Mouse (Mus musculus) granulocyte monocyte progenitor cell, adult 5-6 weeks (primary cell): ENCODE data around the gene 9830107B12Rik. TPM values are rescaled to one million over a fixed set of nuclear protein-coding genes. Genes with fewer than 3 reads are reported as not detected.

Experiments used
- ATAC-seq: replicated peaks from 2 replicates; pipeline ENCODE4 v1.8.0; 2016; ENCODE audit warnings: mild to moderate bottlenecking, moderate TSS enrichment, inconsistent platforms; ENCODE audit not compliant: poor library complexity, severe bottlenecking
- total RNA-seq, 2 experiments: library from RNA; stranded (forward) in 1 of 2; stranded (reverse) in 1 of 2; fragments of 200-712, 200-1000 nt in 1 of 2; fragments of >200 nt in 1 of 2; fragmentation: Nextera tagmentation in 1 of 2; gene quantifications; 2 replicates each; pipeline ENCODE4 v1.2.3; 2014 to 2017

9830107B12Rik gene
- total RNA-seq (2014; fragmentation: Nextera tagmentation) (0.75 TPM in 1 of 2 replicates, not detected in the other), total RNA-seq (2017) (0.88 and 1.3 TPM in 2 replicates)

DNA sequence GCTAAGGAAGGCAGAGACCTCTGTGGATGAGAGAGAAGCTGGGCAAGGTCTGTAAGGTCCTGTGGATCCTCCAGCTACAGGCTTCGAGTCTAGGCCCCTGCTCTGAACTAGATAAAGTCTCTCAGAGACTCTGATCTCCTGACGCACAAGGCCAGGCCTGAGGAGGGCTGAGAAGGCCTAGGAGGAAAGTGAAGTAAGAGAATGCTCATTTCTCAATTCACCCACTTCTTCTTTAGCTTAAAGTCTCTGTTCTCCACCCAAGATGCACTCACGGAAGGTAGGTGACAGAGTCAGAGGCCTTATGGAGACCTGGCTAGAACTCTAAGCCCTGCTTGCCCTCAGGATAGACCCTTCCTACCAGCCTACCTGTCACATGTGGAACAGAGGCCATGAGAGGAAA is at the start of gene 9830107B12Rik:
9830107B12Rik (minus strand) TSS at position 149 of the 400 bp plus-strand sequence.
- peak; percentile 74 for ATAC-seq

DNA sequence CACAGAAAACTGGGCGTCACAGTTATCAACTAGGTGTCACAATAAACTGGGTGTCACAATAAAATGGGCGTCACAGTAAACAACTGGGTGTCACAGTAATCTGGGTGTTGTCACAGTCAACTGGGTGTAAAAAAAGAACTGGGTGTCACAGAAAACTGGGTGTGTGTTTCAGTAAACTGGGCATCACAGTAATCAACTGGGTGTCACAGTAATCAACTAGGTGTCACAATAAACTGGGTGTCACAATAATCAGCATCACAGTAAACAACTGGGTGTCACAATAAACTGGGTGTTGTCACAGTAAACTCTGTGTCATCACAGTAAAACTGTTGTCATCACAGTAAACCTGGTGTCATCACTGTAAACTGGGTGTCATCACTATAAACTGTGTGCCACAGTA is 46.3 kb upstream of the 9830107B12Rik start:
- peak; percentile 68 for ATAC-seq

DNA sequence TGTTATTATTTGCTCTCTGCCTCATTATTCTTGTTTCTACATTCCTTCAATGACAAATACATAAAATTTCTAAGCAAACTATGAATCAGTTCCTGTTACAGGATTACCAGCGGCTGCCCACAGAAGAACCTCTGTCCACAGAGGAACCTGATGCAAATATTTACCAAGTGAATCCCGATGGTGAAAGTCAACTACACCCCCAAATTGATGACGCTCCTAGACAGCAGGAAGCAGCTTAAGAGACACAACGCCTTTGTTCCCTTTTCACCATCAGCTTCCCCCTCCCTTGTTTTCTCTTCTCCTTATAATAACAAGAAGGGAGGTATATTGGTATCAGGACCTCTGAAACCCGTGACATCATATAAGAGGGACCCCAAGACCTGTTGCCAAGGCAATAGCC is 39.2 kb upstream of the 9830107B12Rik start:
- peak; percentile 97 for ATAC-seq

DNA sequence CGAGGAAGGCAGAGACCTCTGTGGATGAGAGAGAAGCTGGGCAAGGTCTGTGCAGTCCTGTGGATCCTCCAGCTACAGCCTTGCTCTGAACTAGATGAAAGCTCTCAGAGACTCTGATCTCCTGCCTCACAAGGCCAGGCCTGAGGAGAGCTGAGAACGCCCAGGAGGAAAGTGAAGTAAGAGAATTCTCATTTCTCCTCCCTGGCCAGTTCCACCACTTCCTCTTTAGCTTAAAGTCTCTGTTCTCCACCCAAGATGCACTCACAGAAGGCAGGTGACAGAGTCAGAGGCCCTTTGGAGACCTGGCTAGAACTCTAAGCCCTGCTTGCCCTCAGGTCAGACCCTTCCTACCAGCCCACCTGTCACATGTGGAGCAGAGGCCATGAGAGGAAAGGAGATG is 21.0 kb upstream of the 9830107B12Rik start, which contains the start of gene A530064D06Rik:
A530064D06Rik (minus strand) TSS at position 173 of the 400 bp plus-strand sequence.
- peak; percentile 91 for ATAC-seq

DNA sequence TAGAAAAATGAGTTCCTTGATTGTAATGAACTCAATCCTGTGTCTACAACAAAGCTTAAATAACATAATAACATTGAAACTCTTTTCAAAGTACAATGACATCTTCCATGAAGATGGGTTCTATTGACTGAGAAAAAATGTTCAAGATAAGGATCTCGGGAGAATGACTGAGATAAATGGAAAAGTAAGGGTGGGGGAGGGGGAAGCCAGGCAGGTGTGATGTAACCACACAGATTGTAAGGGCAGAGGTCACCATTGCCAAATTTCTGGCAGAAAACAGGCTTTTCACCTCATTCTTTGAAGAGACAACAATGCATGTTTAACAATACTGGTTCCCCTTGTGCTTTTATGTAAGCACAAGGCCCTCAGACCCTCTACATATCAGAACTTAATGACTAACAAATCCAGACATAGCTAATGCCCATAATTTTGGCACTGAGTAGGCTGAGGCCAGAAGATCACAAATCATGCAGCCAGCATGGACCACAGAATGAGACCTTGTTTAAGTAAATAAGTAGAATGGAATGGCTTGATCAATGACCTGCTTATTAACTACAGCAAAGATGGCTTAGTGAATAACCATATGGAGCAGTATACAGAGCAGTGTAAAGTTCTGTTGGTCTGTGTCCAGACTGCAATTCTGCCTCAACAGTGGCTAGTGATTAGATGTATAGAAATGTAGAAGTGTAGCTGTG is 11.5 kb upstream of the 9830107B12Rik start:
- ATAC-seq: no peak

DNA sequence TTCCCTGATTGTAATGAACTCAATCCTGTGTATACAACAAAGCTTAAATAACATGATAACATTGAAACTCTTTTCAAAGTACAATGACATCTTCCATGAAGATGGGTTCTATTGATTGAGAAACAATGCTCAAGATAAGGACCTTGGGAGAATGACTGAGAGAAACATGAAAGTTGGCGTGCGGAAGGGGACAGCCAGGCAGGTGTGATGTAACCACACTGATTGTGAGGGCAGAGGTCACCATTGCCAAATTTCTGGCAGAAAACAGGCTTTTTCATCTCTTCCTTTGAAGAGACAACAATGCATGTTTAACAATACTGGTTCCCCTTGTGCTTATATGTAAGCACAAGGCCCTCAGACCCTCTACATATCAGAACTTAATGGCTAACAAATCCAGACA is 13.3 kb downstream of the 9830107B12Rik start:
- ATAC-seq: no peak

DNA sequence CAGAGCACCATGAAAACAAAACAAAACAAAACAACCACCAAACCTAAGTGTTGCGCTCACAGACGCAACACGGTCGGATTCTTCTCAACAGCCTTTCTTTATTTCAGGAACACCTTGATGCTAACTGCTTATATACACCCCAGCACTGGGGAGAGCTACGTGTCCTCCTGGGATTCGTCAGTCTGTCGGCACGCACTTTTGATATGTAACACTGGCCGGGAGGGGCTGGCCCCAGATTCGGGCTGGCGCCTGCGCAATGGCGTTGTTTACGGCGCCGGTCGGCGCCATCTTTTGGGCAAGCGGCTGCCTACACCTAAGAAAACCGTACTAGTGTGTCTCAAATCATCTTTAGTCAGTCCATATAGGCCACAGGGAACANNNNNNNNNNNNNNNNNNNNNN is 25.6 kb downstream of the 9830107B12Rik start:
- ATAC-seq: no peak

DNA sequence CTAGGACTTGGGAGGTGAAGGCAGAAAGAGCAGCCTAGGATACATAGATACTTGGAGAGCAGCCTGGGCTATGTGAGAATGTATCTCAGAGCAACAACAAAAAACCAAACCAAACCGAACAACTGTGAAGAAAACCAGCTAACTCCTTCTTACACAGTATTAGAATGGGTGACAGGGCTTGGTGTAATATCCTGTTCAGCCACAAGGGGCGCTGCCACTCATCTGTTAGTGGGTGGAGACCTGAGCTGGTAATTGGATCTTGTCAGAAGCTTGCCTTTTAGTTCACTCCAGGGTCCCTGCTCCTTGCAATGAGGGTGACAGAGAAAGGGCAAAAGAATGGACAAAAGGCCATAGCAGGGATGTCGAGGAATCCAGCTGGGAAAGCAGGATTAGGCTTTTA is 26.4 kb downstream of the 9830107B12Rik start:
- peak; percentile 76 for ATAC-seq

DNA sequence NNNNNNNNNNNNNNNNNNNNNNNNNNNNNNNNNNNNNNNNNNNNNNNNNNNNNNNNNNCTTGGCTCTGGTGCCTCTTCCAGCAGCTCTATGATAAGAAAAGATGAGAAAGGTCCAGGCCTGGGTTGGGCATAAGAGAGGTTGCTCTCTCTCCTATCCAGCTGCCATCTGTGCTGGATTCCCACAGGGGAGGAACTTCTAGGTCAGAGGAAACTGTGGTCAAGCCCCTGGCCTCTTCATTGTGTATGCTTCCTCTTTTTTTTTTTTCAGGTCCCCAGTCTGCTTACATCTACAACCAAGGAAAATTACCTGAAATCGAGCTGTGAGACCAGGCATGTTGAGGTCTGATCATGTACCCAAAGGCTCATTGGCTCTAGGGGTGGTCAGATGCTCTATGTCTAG is 27.5 kb downstream of the 9830107B12Rik start:
- ATAC-seq: peak; percentile 97

DNA sequence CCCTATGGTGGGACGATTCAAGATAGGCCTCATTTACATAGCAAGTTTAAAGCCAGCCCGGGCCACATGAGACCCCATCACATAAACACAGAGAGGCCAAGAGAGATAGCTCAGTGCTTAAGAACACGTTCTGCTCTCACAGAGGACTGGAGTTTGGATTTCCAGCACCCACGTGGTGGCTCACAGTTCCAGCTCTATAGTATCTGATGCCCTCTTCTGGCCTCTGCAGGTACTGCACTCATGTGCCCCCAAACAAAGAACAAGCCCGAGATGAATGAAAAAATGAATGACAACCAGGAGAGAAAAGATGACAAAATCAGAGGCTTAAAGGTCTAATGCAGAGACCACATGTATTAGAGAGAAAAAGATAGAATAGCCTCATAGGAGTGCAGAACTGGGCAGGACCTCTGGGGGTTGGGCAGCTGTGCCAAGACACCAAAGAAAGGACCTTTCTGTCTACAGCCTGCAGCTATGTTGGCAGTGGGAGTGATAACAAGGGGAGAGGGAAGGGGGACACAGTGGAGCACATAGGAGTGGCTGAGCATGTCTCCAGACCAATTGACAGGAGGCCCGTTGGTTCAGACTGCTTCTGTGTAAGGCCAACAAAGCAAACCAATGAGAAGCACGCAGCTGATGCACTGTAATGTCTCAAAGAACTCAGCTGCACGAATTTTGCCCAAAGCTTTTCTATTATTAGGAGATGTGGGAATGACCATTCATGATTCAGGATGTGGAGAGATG is 35.4 kb downstream of the 9830107B12Rik start:
- peak; percentile 76 for ATAC-seq

DNA sequence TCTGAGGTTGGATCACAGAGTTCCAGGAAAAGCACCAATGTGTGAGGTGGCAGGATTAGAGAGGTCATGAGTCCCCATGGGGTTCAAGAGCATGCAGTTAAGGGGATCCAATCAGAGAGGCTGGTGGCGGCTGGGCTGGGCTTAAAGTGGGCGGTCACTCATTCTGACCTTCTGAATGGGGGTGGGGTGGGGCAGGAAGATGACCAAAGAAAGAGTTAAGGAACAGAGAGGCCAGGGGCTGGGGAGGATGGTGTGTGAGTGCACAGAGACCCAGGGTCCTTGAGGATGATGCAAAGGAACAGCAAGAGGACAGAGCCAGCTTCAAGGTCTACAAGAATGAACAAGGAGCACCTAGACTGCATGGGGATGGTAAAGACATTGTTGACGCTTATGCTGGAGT is 37.5 kb downstream of the 9830107B12Rik start:
- no peak for ATAC-seq

DNA sequence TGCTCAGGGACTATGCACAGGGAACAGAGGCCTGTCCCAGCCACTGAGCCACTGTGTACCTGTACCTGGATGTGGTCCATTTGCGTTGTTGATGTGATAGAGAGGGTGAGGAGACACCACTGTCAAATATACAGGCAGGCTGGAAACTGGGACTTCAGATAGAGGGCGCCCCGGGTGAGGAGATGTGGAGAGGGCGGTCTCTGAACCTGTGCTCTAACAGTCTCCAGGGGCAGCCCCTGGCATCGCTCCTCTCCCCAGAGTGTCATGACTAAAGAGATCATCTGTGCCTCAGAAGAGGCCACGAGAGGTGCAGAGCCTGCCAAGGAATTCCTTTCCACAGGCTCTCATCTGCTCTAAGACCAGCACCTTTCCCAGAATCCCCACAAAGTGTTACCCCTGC is 38.2 kb downstream of the 9830107B12Rik start:
- 0 out of 2 replicates have a peak, but pooled peaks have one; percentile 7 for ATAC-seq

DNA sequence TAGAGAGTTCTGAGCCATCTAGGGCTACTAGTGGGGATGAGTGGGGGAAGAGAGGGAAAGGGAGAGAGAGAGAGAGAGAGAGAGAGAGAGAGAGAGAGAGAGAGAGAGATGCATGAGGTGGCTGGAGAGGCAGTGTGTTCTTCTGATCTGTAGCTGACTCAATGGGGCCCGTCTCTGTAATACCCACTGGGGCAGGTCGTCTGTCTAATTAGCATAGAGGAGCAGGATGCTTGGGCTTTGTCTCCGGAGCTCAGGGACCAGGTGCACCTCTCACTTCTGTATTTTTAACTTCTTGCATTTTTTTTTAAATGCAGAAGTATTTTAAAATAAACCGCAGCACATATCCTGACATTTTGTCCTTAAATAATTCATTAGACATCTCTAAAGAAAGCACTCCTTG is 38.7 kb downstream of the 9830107B12Rik start:
- ATAC-seq: peak; percentile 57

DNA sequence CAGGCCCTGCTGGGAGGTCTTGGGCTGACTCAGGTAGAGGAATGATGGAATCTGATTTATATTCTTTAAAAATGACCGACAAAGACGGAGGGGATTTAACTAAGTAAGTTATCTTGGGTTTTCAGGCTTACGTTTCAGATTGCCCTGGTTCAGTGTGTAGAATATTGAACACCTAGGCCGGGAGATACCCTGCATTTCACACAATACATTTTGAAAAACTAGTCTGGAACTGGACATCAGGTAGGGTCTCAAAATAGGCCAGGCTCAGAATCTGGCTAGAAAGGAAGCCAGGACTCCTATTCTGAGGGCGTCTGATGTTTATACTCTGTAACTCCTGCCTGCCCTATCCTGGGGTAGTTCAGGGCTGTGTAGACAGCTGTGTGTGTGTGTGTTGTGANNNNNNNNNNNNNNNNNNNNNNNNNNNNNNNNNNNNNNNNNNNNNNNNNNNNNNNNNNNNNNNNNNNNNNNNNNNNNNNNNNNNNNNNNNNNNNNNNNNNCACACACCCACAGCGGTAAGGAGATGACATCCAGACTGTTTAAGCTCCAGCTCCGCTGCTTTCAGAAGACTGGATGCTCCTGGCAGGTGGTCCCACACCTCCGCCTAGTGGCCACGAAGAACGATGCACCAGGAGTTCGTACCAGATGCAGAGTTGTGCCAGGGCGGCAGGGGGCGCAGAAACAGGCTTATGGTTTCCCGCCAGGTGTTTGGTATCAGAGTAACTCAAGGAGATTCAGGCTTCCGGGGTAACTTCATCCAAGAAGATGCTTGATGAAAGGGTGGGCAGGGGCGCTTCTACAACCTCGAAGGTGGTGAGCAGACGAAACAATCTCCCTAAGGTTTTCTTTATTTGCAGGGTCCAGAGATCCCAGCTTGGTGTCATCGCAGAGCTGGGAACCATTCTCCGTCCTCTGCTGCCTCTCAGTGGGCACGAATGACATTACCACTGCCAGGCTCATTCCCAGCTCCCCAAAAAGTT is 45.3 kb downstream of the 9830107B12Rik start:
- ATAC-seq: peak; percentile 84

DNA sequence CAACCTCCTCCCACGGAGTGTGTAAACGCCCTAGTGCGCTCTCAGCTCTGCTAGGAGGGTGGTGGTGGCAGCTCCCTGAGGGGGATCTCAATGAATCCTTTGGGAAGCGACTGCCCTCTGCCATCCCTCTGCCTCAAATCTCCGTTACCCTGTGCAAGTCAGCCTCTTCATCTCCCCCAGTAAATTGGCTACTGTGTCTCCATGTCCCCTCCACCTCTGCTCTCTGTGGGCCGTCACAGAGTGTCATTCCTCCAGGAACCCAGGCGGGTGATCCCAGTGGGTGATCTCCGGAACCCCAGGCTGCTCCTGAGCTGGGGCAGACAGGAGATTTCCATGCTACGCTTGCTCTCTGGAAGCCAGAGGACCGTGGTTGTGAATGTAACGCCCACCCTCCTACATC is 46.8 kb downstream of the 9830107B12Rik start:
- no peak for ATAC-seq

DNA sequence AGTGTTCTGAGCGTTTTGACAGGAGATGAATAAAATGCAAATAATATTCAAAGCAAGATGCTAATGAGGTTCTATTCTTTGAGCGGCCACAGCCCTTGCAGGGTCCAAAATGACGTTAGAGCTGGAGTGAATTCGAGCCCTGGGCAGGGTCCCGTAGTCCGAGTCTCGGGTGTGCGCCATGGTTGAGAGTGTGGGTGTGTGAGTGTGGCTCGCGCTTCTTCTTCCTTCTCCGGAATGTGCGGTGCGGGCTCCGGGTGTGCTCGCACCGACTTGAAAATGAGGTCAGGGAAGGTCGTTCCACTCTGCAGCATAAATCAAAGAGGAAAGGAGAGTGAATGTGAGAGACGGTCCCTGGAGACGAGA is 47.6 kb downstream of the 9830107B12Rik start:
- ATAC-seq: no peak

DNA sequence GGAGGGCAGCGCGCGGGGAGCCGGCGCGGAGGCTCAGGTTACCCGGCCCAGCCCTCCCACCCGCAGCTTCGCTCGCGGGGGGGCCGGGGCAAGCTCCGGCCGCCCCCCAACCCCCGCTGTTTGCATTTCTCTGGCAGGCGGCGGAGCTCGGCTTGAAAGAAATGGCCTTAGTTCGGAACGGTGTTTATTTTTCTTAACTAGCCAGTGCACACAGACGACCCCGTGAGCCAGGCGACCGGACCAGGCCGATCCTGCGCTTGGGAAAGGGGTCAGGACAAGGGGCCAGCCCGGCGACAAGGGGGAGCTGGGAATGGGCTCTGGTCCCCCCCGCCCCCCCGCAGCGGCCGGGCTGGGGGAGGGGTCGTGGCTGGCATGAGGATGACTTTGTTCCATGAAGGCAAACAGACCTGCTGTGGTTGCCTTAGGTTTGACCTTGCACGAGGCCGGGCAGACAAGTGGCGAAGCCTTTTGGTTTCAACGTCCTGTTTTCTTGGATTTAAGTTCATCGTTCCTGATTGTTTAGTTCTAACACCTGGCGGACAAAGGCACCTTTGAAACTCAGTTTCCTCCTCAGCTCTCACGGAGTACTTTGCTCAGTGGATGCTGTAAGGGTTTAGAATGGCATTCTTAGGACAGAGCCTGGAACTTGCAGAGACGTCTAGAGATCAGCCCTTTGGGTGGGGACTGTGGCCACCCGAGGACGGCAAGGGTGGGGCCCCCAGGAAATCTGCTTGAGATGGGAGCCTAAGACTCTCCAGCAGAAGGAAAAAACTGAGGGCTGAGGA is 48.1 kb downstream of the 9830107B12Rik start:
- ATAC-seq: no peak

DNA sequence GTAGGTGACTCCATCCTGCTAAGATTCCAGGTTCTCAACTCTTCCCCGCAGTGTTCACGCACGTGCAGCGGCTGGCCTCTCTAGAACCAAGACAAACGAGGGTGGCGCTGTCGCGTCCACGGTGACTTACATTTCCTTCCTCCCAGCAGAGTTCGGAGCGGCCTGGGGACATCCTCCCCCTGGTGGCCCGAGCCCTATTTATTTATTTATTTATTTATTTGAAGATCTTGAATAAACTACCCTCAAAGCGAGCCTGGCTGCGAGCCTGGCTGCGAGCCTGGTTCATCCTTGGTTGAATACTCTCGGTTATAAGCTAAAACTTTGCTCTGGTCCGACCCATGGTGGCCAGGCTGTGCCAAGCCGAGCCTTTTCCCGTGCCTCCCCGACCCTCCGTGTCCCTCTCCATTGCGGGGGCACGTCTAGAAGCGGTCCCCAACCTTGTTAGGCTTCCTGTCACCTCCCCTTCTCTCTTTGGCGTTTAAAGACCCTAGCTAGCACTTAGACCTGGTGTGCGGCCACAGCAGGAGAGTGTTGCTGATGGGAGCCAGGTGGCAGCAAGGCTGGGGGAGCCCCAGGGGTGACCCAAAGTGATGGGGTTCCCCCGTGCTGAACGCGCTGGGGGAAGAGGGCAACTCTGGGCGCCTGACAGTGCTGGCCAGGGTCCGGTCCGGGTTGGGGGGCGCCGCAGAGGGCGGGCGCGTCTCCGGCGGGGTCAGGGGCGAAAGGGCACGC is 48.9 kb downstream of the 9830107B12Rik start:
- peak; percentile 70 for ATAC-seq

DNA sequence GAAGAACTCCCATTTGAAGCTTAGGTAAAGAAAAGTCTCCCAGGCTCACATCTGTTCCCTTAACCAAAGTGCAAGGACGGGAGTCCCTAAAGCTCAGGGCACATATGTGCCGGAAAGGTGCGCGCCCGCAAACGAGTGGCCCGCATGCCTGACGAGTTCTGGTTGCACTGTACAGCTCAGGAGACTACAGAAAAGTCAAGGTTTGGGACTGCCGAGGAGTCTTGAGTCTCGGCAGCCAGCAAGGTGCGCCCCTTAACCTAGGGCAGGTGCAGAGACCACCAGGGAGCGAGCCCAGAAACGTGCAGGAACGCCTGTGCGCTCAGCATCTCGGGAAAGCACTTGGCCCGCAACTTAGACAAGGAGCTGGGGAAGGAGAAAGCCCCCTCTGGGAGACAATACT is 49.7 kb downstream of the 9830107B12Rik start:
- ATAC-seq: no peak
